Mouse (Mus musculus) right cerebral cortex, postnatal 25 days (tissue): ENCODE results near the gene Tysnd1.

Experiments used
- DNase-seq: peaks from one replicate; pipeline ENCODE4 v3.0.0; 2022

Tysnd1 gene

DNA sequence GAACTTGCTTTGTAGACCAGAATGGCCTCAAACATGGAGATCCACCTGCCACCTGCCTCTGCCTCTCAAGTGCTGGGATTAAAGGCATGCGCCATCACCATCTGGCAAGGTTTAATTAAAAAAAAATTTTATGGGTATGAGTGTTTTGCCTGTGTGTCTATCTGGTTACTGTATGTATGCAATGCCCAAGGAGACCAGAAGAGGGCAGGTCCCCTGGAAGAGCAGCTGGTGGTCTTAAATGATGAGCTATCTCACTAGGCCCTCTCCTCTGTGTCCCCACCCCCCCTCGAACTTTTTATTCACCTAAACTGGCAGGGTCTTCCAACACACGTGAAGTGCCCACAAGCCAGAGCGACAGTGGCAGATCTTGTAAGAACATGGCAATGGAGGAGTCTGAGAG lies 46.6 kb downstream of the Tysnd1 start:
- DNase-seq, result no peak

DNA sequence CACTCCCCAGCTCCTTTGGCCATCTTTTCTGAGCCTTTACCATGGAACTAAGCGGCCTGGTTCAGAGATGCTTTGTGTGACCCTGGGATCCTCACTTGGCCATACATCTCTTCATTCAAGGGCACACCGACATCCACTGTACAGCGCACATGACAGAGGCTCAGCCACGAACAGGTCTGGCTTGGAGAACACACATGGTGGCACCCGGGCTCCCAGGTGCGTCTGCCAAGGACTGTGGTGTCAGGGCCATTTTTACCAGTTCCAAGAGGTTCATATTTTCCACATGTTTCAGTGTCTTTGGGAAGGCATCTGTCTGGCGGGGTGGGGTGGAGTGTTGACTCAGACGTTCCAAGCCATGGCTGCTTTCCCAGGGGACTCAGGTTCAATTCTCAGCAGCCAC lies 47.0 kb downstream of the Tysnd1 start:
- no peak for DNase-seq

DNA sequence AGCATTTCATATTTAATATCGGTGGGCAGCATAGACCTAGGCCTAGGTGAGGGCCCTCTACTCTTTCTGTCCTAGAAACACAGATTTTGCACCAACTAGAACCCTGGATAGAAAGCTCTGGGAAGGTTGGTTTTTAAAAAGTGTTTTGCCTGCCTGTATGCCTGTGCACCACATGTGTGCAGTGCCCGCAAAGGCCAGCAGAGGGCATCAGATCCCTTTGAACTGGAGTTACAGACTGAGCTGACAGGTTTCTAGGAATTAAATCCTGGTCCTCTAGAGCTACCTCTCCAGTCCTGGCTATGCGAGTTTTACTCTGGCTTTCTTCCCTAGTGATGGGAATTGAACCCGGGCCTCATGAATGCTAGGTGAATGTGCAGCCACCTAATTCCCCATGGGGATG lies 49.8 kb downstream of the Tysnd1 start:
- DNase-seq, result no peak

DNA sequence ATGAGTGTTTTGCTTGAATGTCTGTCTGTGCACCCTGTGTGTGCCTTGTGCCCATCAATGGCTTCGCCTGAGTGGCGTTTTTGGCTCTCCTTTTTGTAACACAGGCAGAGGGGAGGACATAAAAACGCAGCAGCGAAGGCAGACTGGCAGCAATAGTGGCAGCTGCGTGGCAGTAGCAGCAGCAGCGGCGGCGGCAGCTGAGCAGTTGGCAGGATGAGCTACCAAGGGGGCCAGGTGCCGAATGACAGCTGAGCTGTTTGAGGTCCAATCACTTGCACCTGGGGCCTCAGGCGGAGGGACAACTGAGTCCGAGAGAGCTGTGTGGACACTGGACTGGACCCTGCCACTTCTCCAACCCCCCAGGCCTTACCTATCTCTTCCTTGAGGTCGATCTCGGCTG lies 52.0 kb downstream of the Tysnd1 start:
- no peak for DNase-seq

DNA sequence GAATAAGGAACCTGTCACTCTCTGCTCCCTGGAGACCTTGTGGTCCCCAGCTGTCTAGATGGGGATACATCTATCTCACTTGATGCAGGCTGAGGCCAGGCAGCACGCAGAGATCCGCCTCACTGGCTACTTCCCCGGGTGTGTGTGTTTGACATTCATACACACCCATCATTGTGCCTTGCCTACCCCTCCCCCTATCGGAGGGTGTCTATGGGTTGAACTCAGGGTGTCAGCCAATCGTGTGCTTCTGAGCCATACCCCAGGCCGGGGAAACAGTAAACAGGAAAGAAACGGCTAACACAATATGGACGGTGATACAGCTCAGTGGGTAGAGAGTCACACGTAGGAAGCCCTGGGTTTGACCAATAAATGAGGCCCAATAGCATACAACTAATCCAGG lies 54.7 kb downstream of the Tysnd1 start:
- DNase-seq, result no peak

DNA sequence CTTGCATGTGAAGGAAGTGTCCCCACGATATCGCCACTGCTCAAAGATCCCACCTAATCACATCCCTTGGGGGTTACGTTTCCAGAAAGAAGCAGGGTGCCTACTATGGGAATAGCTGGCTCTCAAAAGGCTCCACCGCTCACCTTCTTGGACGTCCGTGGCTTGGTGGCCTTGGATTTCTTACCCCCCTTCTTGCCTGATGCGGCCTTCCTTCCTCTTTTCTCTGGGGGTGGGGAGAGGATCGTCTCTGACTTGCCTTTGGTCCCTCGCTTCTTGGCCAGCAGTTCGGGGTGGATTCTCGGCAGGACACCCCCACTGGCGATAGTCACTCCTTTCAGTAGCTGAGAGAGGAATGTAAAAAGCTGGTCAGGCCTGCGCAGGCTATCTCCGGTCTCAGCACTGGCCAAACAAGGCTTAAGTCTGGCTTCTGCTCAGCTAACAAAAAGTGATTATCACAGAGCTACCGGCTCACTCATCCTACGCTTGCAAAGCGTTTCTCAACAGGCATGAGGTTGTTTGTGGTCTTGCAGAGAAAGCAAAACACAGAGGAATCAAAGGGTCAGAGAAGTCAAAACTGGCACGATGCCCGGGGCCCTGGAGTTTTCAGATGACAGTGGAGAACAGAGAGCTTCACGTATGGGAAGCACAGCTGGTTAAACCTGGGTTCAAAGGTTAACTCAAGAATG lies 56.4 kb downstream of the Tysnd1 start:
- DNase-seq, result no peak
